Mouse (Mus musculus): ENCODE measurements at regions not wholly inside any gene's neighbourhood (a gene's known extent, or its start where the extent isn't known, plus 50 kb on each side); places are given as distances from the start of the nearest gene placed in this dataset.

DNA sequence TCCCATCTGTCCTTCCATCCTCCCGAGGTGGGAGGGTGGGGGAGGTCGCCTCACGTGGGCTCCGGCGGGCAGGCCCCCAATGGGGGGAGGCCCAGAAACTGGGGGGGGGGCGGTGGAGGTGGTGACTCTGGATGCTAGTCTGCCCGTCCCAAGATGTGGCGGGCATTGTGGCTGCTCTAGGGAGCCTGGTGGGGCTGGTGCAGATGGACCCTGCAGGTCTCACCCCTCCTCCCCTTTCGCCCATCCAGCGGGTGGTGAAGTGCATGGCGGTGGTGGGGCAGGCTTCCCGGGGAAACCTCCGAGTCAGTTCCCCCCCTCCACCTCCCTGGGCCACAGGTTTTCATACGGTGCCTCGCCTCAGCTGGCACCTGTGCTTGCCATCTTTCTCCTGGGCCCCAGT, 88.6 kb downstream of the Inhba start:
- no peak overlapping the region; the same call in 1 of the 2 replicates for H3K4me3 ChIP-seq (ENCODE audit: control insufficient read depth, low read depth, low read length)

DNA sequence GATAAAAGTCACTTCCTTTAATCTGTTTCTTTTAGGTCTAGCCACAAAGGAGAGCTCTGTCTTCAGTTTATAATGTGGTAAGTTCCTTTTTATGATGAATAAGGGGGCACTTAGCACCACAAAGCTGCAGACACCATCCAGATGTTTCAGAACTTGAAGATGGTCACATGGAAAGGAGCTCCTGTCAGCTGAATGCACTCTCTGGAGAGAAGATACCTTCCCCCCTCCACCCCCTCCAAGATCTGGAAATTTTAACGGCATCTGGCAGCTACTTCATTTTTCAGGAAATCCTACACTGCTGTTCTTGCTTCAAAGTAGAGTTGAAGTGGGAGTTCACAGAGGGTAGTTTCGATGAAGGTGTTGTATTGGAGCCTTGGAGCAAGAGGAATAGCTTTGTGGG, 103.2 kb downstream of the Inhba start:
- Histone ChIP-seq H3K36me3 (ENCODE audit: control insufficient read depth, insufficient read depth, low read length) (no peaks in the 10 kb centered on the region), H3K4me3 (ENCODE audit: control insufficient read depth, low read depth, low read length) (no peak overlapping the region), H3K27me3 (ENCODE audit: control insufficient read depth, insufficient read depth, low read length) (no peaks in the 10 kb centered on the region), H3K4me1 (ENCODE audit: control insufficient read depth, insufficient read depth, low read length) (no peaks in the 10 kb centered on the region), H3K27ac (ENCODE audit: control insufficient read depth, insufficient read depth, low read depth, low read length) (no peak overlapping the region)
- TF ChIP-seq CTCF (IDR thresholded peaks at IDR 0.05; ENCODE audit: control insufficient read depth, insufficient read depth, insufficient replicate concordance, low read depth, low read length) (no peak), POLR2A (IDR thresholded peaks at IDR 0.05; ENCODE audit: control insufficient read depth, low read depth, low read length) (no peak)

More for the DNA sequence above, 88.6 kb downstream of the Inhba start:
- H3K27me3 ChIP-seq (ENCODE audit: control insufficient read depth, insufficient read depth, low read length) = no peaks in the 10 kb centered on the region
- TF ChIP-seq POLR2A (IDR thresholded peaks at IDR 0.05; ENCODE audit: control insufficient read depth, low read depth, low read length) = no peak
- no peak for TF ChIP-seq CTCF (IDR thresholded peaks at IDR 0.05; ENCODE audit: control insufficient read depth, insufficient read depth, insufficient replicate concordance, low read depth, low read length)
- no peak overlapping the region for H3K27ac ChIP-seq (ENCODE audit: control insufficient read depth, insufficient read depth, low read depth, low read length)
- no peaks in the 10 kb centered on the region for H3K36me3 ChIP-seq (ENCODE audit: control insufficient read depth, insufficient read depth, low read length)
- 0 out of 2 replicates have a peak, but pooled peaks cover 3% of the 10 kb centered on the region for H3K4me1 ChIP-seq (ENCODE audit: control insufficient read depth, insufficient read depth, low read length)

GRCm38 (mm10) chr13:16146686-16147085, 135.0 kb downstream of the Inhba start:
- no peaks in the 10 kb centered on the region for H3K4me1 ChIP-seq (ENCODE audit: control insufficient read depth, insufficient read depth, low read length)
- no peak overlapping the region for H3K4me3 ChIP-seq (ENCODE audit: control insufficient read depth, low read depth, low read length)
- H3K27ac ChIP-seq (ENCODE audit: control insufficient read depth, insufficient read depth, low read depth, low read length) = no peak overlapping the region
- no peak for TF ChIP-seq CTCF (IDR thresholded peaks at IDR 0.05; ENCODE audit: control insufficient read depth, insufficient read depth, insufficient replicate concordance, low read depth, low read length)
- TF ChIP-seq POLR2A (IDR thresholded peaks at IDR 0.05; ENCODE audit: control insufficient read depth, low read depth, low read length) = no peak
- H3K27me3 ChIP-seq (ENCODE audit: control insufficient read depth, insufficient read depth, low read length) = no peaks in the 10 kb centered on the region
- no peaks in the 10 kb centered on the region for H3K36me3 ChIP-seq (ENCODE audit: control insufficient read depth, insufficient read depth, low read length)

DNA sequence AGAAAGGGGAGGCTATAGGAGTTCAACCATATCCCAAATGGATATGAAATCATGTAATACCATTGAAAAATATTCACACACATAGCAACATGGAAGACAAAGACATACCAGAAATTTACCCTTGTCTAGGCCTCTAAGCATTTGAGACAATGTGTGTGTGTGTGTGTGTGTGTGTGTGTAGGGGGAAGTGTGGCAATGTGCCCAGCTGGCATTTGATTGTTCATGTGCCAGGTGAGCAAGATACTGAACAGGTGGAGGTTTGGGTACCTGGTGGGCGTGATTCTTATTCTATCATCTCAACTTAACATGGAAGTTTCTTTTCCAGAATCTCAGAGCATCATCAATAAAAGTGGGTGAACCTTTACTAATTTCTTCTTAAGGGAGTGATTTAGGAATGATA, 143.3 kb downstream of the Inhba start:
- H3K36me3 ChIP-seq (ENCODE audit: control insufficient read depth, insufficient read depth, low read length) = no peaks in the 10 kb centered on the region
- H3K4me1 ChIP-seq (ENCODE audit: control insufficient read depth, insufficient read depth, low read length) = no peaks in the 10 kb centered on the region
- H3K4me3 ChIP-seq (ENCODE audit: control insufficient read depth, low read depth, low read length) = no peak overlapping the region
- no peaks in the 10 kb centered on the region for H3K27me3 ChIP-seq (ENCODE audit: control insufficient read depth, insufficient read depth, low read length)
- no peak overlapping the region for H3K27ac ChIP-seq (ENCODE audit: control insufficient read depth, insufficient read depth, low read depth, low read length)
- TF ChIP-seq POLR2A (IDR thresholded peaks at IDR 0.05; ENCODE audit: control insufficient read depth, low read depth, low read length) = no peak
- TF ChIP-seq CTCF (IDR thresholded peaks at IDR 0.05; ENCODE audit: control insufficient read depth, insufficient read depth, insufficient replicate concordance, low read depth, low read length) = no peak

GRCm38 (mm10) chr13:16165204-16165894, 153.7 kb downstream of the Inhba start:
- Histone ChIP-seq H3K4me1 (ENCODE audit: control insufficient read depth, insufficient read depth, low read length) (no peaks in the 10 kb centered on the region), H3K27me3 (ENCODE audit: control insufficient read depth, insufficient read depth, low read length) (no peaks in the 10 kb centered on the region), H3K4me3 (ENCODE audit: control insufficient read depth, low read depth, low read length) (no peak overlapping the region), H3K27ac (ENCODE audit: control insufficient read depth, insufficient read depth, low read depth, low read length) (no peak overlapping the region), H3K36me3 (ENCODE audit: control insufficient read depth, insufficient read depth, low read length) (no peaks in the 10 kb centered on the region)
- no peak for TF ChIP-seq CTCF (IDR thresholded peaks at IDR 0.05; ENCODE audit: control insufficient read depth, insufficient read depth, insufficient replicate concordance, low read depth, low read length)
- TF ChIP-seq POLR2A (IDR thresholded peaks at IDR 0.05; ENCODE audit: control insufficient read depth, low read depth, low read length) = no peak

DNA sequence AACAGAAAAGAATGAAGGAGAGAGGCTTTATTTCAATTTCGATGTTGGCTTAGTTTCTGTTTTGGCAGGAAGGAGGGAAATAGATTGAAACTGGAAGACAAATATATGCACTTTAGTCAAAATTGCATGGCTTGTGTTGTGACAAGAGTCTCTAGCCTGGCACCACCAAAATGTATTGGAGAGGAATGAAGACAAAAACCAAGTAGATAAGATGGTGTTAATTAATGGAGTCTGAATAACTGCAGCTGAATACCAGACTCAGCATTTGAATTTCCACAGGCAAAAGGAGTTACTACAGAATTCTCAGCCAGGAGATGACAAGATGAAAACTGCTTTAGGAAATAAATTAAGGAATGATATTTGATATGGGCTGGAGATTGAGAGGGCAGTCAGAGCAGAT, 185.0 kb downstream of the Inhba start:
- TF ChIP-seq CTCF (IDR thresholded peaks at IDR 0.05; ENCODE audit: control insufficient read depth, insufficient read depth, insufficient replicate concordance, low read depth, low read length) (no peak), POLR2A (IDR thresholded peaks at IDR 0.05; ENCODE audit: control insufficient read depth, low read depth, low read length) (no peak)
- Histone ChIP-seq H3K27me3 (ENCODE audit: control insufficient read depth, insufficient read depth, low read length) (no peaks in the 10 kb centered on the region), H3K4me3 (ENCODE audit: control insufficient read depth, low read depth, low read length) (no peak overlapping the region), H3K27ac (ENCODE audit: control insufficient read depth, insufficient read depth, low read depth, low read length) (no peak overlapping the region), H3K36me3 (ENCODE audit: control insufficient read depth, insufficient read depth, low read length) (no peaks in the 10 kb centered on the region), H3K4me1 (ENCODE audit: control insufficient read depth, insufficient read depth, low read length) (no peaks in the 10 kb centered on the region)

- Histone ChIP-seq H3K27me3 (ENCODE audit: control insufficient read depth, insufficient read depth, low read length) (no peaks in the 10 kb centered on the region), H3K36me3 (ENCODE audit: control insufficient read depth, insufficient read depth, low read length) (no peaks in the 10 kb centered on the region)
- TF ChIP-seq POLR2A (IDR thresholded peaks at IDR 0.05; ENCODE audit: control insufficient read depth, low read depth, low read length) = no peak
- TF ChIP-seq CTCF (IDR thresholded peaks at IDR 0.05; ENCODE audit: control insufficient read depth, insufficient read depth, insufficient replicate concordance, low read depth, low read length) = no peak
Measured at GRCm38 (mm10) chr13:16200046-16200445, 188.4 kb downstream of the Inhba start.

More at GRCm38 (mm10) chr13:16200046-16200445, 188.4 kb downstream of the Inhba start:
- H3K4me1 ChIP-seq (ENCODE audit: control insufficient read depth, insufficient read depth, low read length) = no peaks in the 10 kb centered on the region
- no peak overlapping the region for H3K4me3 ChIP-seq (ENCODE audit: control insufficient read depth, low read depth, low read length)
- H3K27ac ChIP-seq (ENCODE audit: control insufficient read depth, insufficient read depth, low read depth, low read length) = no peak overlapping the region

All from testis, adult 2 months (tissue).